Mouse (Mus musculus) cerebellum, postnatal 14 days (tissue): ENCODE data around the gene Nfib.

ENCODE experiments used
- DNase-seq, 2 experiments: peaks; one replicate each; pipeline ENCODE4 v3.0.0; 2021; ENCODE audit warnings: mixed read lengths in 2 of 2

Gene Nfib

DNA sequence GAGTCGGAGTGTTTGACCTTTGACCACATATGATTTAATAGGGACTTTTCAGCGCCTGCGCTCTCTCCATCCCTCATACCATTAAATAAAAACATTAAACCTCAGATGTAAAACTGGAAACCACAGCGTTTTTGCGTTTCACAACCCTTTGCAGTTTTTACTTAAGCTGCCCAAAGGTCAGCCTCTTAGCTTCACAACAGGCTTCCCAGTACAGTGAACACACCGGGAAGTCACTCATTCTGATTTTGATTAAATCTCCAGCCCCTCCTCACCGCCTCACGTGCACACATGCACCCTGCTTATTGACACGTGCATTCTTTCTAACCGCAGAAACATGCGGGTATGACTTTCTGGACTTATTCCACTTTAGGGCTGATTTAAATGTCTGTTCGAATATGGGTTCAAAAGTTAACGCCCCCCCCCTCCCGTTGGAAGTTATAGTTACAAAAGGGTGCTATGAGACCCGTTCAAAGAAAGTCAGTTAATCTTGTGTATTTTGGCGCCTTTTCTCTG lies 194.5 kb downstream of the Nfib start:
- no peak for DNase-seq

- no peak for DNase-seq
These were observed 195.8 kb downstream of the Nfib start for GRCm38 (mm10) chr4:82509771-82510170.

DNA sequence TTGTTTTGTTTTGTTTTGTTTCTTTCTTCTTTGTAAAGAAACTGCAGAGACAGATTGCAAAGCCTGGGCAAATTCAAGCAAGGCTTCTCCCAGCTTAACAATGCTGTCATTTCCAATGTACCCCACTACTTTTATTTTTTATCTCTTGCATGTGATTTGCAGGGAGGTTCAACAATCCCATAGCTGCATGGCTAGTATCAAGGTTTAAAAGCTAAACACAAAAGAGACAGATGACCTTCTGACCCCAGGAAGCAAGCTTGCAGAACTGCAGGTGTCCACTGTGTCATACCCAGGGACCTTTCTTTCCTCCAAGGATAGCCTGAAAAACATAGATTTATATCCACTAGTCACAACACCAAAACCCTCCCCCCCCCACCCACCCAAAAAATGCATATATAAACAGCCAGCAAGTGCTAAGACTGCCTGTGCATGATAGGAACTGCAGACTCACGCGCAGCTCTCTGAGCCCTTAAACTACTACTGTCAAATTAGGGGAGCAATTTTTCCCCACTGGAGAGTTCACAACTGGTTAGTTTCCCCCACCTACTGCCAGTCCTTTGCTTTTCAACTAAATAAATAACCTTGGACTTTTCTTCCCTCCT lies 196.3 kb downstream of the Nfib start:
- no peak for DNase-seq

DNA sequence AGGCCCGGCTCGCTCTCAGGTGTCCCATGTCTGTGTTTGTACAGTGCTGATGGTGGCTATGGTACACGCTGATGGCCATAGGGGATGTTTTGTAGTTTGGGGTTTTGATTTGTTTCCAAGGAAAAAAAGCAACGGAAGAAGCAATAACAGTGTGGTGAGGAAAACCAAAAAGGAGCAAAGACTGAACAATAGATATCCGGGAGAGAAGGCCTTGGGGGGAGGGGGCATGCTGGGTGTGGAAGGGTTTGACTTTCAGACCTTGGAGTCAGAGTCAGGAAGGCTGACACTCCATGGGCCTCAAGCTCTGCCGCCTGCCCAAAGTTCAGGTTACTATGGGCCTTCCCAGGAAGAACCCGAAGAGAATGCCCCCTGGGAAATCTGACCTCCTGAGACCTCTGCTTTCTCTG lies 197.3 kb downstream of the Nfib start:
- DNase-seq: no peak

GRCm38 (mm10) chr4:82507541-82508280 lies 197.8 kb downstream of the Nfib start:
- peak; percentile 66 to 69 for DNase-seq

DNA sequence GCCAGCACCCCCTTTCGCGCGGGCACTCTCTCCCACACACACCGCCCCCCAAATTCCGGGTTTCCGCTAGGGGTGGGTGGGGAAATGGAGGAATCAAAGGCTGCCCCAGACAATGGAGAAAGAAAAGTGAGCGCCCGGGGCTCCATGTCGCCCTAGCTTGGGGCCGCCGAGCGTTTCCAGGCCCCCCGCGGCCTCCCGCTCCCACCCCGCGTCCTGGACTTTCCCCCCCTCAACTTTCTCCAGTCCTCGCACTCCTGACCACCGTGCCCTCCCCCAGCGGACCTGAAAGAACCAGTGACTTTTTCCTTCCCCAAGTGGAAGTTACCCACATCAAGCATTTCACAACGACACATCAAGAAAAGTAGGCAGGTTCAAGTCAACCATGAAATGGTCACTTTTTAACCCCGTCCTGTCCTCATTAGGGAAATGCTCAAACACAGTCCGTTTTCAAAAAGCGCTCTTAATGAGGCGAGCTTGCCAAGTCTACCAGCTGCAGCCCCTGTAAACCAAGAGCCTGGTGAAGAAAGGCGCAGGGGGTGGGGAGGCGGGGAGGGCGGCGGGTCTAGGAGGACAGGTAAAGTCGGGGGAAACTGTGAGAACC lies 198.7 kb downstream of the Nfib start:
- DNase-seq: peak; percentile 63 to 75

DNA sequence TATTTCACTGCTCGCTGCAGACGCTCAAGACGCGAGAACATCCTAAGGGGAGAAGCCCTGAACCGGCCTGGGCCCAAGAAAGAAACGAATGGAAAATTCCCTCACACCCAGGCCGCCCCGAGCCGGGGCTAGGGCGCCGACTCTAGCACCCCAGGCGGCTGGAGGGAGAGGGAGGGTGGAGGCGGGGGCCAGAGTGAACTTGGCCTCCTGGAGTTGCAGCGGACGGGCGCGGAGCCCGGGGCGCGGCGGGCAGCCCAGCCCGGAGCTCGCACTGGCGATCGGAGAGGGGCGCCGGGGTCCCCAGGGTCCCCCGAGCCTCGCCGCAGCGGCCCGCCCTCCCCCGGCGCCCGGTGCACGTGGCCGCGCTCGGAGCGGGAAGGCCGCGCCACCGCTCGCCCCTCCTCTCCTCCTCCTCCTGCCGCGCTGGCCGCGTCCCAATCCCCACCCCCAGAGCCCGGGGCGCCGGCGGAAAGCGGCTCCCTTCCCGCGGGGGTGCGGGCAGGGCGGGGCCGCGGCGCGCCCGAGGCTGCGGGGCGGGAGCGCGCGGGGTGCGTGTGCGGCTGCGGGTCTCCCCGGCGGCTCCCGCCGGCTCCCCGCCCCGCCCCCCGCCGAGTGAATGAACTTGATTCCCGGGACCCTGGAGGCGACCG lies 199.3 kb downstream of the Nfib start:
- DNase-seq: peak; percentile 88 to 95

DNA sequence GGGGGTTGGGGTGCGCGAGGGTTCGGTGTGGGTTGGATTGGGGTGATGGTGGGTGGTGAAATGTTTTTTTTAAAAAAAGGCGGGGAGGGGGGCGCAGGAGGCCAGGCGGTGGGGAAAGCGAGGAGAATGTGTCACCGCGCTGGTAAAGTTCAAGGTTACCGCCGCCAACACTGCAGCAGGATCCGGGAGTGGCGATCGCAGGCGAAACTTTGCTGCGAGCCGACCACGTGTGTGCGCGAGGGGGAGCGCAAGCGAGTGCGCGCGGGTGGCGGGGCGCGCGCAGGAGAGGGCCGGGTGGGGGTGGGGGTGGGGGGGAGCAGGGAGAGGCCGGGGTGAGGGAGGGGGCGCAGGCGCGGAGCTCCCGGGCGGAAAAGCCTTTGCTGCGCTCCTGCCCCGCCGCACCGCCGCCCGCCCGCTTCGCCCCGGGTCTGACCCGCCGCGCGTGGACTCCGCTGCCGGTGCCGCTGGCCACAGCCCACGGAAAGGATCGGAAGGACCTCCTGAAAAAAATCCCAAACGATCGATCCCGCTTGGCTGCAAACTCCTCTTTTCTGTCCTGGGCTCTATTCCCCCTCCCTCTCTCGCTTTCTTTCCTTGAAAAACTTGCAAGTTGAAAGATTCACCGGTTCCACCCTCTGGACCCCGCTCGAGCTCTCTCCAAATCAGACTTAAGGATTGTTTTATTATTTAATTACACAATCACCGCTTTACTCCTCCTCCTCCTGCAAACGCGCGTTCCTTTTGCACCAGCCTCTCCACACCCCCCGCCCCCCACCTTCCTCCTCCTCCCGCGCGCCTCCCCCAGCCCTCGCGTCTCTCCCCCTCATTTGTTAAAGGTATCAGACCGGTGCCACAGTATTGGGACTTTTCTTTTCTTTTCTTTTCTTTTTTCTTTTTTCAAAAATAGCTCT lies 200.2 kb downstream of the Nfib start:
- DNase-seq: peak; percentile 85 to 89

- DNase-seq: peak; percentile 58 to 67
These were observed 201.0 kb downstream of the Nfib start for GRCm38 (mm10) chr4:82504284-82505120.

DNA sequence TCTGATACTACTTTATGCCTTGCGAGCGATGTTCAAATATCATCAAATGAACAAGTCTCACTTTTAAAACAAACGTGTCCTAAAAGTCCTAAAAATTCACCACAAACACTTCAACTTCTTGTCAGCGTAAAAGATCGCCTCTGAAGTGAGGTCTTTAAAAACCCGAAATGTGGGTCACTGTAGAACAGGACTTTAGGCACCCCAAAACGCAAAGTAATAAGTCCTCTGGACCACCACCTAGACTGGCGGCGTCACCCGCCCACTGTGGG lies 201.6 kb downstream of the Nfib start:
- no peak for DNase-seq

DNA sequence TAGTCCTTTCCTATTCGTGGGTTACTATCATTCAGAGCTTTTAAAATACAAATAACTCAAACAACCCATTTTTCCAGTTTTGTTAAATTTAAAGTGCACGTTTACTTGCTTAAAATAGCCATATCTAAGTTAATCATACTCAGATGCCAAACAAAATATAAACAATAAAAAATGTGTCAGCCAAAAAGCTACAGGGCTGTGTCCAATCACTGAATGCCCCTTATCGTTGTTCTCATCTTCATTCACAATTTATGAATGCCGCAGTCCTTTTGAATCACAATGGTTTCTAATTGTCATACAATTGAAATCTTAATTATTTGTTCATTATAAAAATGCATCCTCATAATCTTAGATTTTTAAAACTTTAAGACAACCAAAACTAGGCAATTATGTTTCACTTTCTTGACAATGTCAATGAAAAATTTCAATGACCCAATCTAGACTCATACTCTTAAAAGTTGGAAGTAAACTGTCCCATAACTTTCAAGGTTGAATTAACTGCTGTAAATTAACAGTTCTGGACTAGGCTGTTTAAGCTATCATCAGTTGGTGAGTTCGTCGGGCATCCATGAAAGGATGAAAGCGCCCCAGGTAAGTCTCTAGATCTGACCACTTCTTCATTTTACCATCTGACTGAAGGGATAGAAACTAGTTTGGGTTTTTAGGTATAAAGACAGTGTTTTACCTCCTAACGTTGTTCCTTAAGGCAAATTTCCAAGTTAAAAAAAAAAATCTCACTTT lies 202.1 kb downstream of the Nfib start:
- peak in 1 of 2 experiments; percentile 1 for DNase-seq

GRCm38 (mm10) chr4:82502611-82503010 lies 202.9 kb downstream of the Nfib start:
- DNase-seq: no peak

DNA sequence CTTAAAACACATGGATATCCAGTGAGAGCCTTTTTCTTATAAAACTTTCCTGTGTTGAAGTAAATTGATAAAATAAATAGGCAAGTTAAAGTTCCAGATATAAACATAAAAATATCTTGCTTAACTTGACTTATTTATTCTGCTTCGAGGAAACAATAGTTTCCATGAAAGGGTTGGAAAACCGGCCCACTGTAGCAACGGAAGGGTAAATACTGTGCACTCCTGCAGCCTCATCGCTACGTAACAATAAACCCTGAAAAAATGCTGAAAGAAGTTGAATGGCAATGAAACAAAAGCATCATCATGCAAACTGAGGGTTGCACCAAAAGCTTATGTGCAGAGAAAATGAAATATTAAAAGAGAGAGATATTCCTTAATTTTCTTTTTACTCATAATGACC lies 203.5 kb downstream of the Nfib start:
- no peak for DNase-seq

- no peak for DNase-seq
These were observed 204.9 kb downstream of the Nfib start for GRCm38 (mm10) chr4:82500578-82501098.

DNA sequence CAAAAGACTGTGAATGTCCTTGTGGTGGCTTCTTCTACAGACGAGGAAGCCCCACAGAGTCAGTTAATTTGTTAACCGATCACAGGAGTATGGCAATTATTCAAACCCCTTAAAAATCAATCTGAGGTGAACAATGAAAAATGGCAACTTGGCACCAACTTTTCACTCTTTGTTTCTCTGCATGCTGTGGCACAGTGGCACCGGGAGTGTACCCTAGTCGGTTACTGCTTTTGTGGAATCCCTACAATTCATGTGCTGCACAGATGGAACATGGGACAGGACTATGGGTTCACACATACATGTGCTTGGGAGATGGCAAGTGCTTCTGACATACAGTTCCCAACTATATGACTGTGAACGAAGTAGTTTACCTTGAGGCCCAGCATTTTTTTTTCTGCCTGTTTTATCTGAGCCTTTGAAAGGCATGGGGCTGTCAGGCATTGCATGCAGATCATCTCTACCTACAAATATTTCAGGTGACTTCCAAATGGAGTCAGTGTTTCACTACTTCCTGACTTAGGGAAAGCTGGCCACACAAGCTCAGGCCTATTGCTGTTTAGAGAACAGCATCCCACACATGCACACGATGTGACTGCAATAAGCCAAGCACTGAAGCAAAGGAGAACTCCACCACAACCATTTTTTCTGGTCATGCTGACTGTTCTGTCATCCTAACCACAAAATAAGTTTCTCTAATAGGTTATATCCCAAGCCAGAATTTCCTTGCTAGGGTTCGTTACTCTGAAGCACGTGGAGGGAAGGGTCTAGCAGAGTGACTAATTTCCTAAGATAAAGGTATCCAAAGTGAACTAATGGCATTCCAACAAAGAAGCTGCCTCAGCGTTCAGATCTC lies 205.6 kb downstream of the Nfib start:
- peak in 1 of 2 experiments; percentile 41 for DNase-seq

DNA sequence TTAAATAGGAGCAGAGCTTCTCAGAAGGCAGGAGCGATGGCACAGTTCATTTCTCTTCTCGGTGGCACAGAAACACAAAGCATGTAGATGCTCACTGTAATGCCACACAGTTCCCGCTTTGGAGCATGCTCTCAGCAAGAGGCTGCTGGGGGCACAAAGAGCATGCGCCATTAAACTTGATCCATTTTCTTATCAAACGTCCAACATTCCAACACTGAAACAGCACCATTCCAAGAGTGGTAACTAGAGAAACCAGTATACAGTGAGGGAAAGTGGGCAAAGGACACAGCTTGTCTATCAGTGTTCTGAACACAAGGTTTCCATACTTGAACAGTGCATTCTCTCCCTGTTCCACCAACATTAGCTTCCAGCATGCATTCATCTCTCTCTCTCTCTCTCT lies 206.3 kb downstream of the Nfib start:
- DNase-seq: peak; percentile 58 to 76

- peak; percentile 86 to 89 for DNase-seq
These were observed 207.6 kb downstream of the Nfib start for GRCm38 (mm10) chr4:82497671-82498631.

DNA sequence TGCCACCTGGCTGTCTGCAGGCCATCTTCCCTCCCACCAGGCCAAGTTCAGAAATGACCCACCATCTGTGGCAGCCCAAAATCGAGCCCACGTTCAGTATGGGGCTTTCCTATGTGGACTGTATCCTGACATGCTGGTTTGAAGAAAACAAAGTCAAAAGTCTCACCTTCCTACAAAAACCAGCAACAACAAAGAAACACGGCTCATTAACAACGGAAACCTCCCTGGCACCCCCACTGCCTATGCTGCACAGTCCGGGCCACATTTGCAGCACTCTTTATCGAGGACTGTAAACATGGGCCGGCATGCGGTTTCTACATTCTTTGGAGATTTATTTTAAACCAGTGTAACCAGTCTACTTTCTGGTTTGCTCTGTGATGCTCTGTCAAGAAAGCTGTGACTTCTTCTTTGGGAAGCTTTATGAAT lies 208.4 kb downstream of the Nfib start:
- DNase-seq: peak; percentile 65 to 76
